Mouse (Mus musculus): ENCODE data around the gene Lrpap1. TPM values are rescaled to one million over a fixed set of nuclear protein-coding genes. Genes with fewer than 3 reads are reported as not detected.

Lrpap1 gene
- total and polyA plus RNA-seq, 3 experiments = 22.9 to 43.7 (median 39.6) TPM

DNA sequence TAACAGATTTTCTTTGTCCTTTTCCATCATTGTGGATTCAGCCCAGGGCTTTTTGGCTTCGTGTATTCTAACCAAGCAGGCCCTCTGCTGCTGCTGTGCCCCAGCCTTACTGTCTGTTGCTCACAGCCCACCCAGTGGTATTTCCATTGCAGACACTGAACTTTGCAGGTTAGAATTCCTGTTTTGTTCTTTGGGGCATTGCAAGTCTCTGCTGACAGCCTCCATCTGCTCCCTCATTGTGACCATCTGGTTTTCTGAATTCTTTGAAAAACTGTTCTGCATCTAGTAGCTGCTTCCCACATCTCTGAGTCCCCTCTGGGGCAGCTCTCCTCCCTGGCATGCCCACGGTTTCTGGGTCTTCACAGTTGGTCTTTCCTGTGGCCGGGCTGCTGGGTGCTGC, 35.8 kb upstream of the Lrpap1 start:
- Histone ChIP-seq H3K4me3 (replicated peaks in 1 of 3; ENCODE audit: low read depth in 2 of 3, low read length in 2 of 3, poor library complexity in 1 of 3) (no peak overlapping the region), H3K79me2 (replicated peaks; ENCODE audit: control insufficient read depth, extremely low read depth, insufficient read depth, poor library complexity, severe bottlenecking) (no peaks in the 10 kb centered on the region), H3K27me3 (replicated peaks) (peaks cover 77% of the 10 kb centered on the region), H3K4me2 (ENCODE audit: insufficient read depth, low read depth, poor library complexity, severe bottlenecking) (no peak overlapping the region), H3K9ac (ENCODE audit: insufficient read depth, low read depth) (no peak overlapping the region), H3K9me3 (replicated peaks; ENCODE audit: low read length) (no peaks in the 10 kb centered on the region), H3K27ac (ENCODE audit: insufficient read depth, low read depth) (no peak overlapping the region), H3K4me1 (ENCODE audit: control insufficient read depth in 1 of 2, insufficient read depth in 2 of 2) (peaks cover 0 to 3% of the 10 kb centered on the region in 2 experiments; a peak in 2 of 4 replicates), H3K36me3 (replicated peaks in 1 of 2; ENCODE audit: control insufficient read depth in 1 of 2, insufficient read depth in 1 of 2, low read length in 1 of 2) (no peaks in the 10 kb centered on the region)
- dilution Hi-C loops (cut with MboI; ENCODE audit: extremely low pct_ligation_motif_present, extremely low pct_unique_long_range_greater_than_20kb, low sequenced_read_pairs) = no loop called here
- DNase-seq (ENCODE audit: extremely low read depth) = no peak
- TF ChIP-seq ZC3H11A (IDR thresholded peaks at IDR 0.05; ENCODE audit: low read depth, low read length) = no peak
- TF ChIP-seq POLR2A (IDR thresholded peaks at IDR 0.05; ENCODE audit: low read depth, low read length) = no peak
- no peak for TF ChIP-seq MEF2A (IDR thresholded peaks at IDR 0.05; ENCODE audit: borderline replicate concordance, low read depth, low read length)
- no peak for TF ChIP-seq USF2 (conservative IDR thresholded peaks at IDR 0.05; ENCODE audit: low read depth, low read length)
- no peak for TF ChIP-seq ZMIZ1 (IDR thresholded peaks at IDR 0.05; ENCODE audit: low read depth, low read length)
- TF ChIP-seq ZKSCAN1 (IDR thresholded peaks at IDR 0.05; ENCODE audit: borderline replicate concordance, low read depth, low read length) = no peak
- TF ChIP-seq SMC3 (IDR thresholded peaks at IDR 0.05; ENCODE audit: low read depth, low read length) = no peak
- no peak for TF ChIP-seq RCOR1 (conservative IDR thresholded peaks at IDR 0.05; ENCODE audit: low read depth, low read length)
- no peak for TF ChIP-seq CTCF (conservative IDR thresholded peaks at IDR 0.05 in 1 of 2, IDR thresholded peaks at IDR 0.05 in 1 of 2; ENCODE audit: low read depth in 2 of 2, low read length in 2 of 2)
- TF ChIP-seq HCFC1 (IDR thresholded peaks at IDR 0.05; ENCODE audit: low read depth, low read length) = no peak
- no peak for TF ChIP-seq NELFE (IDR thresholded peaks at IDR 0.05; ENCODE audit: low read depth, low read length)
- TF ChIP-seq TCF12 (IDR thresholded peaks at IDR 0.05; ENCODE audit: low read depth, low read length) = no peak
- no peak for TF ChIP-seq JUND (conservative IDR thresholded peaks at IDR 0.05; ENCODE audit: low read depth, low read length)
- no peak for TF ChIP-seq JUN (IDR thresholded peaks at IDR 0.05; ENCODE audit: insufficient read depth, low read depth, low read length)
- no peak for TF ChIP-seq MXI1 (IDR thresholded peaks at IDR 0.05; ENCODE audit: low read depth, low read length)
- TF ChIP-seq POLR2AphosphoS2 (IDR thresholded peaks at IDR 0.05; ENCODE audit: low read depth, low read length) = no peak
- TF ChIP-seq ELF1 (IDR thresholded peaks at IDR 0.05; ENCODE audit: low read depth, low read length) = no peak
- TF ChIP-seq BHLHE40 (IDR thresholded peaks at IDR 0.05; ENCODE audit: low read depth, low read length) = no peak
- no peak for TF ChIP-seq UBTF (IDR thresholded peaks at IDR 0.05; ENCODE audit: low read depth, low read length)
- in situ Hi-C loops (cut with MboI; ENCODE audit: low pct_ligation_motif_present, low pct_unique_long_range_greater_than_20kb, low sequenced_read_pairs) = no loop called here

DNA sequence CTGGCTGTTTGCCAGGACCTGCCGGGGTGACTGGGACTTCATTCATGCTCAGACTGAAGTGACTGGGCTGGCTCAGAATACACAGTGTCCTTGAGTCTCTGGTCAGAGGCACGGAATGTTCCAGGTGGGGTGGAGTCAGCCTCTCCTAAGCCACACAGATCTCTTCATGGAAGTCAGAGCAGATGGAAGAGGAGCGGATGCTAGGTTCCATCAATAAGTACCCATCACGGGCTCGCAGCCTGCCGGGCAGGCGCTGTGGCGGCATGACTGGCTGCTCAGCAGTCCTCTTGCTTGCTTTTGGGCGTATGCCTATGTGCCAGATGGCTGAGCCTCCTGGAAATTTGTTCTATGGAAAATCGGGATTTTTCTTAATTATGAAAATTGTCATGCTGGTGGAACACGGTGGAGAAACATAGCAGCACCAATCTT, 32.6 kb upstream of the Lrpap1 start:
- H3K4me2 ChIP-seq (ENCODE audit: insufficient read depth, low read depth, poor library complexity, severe bottlenecking) = no peak overlapping the region
- H3K4me1 ChIP-seq (ENCODE audit: control insufficient read depth in 1 of 2, insufficient read depth in 2 of 2) = peaks cover 0 to 3% of the 10 kb centered on the region in 2 experiments; a peak in 2 of 4 replicates
- no peaks in the 10 kb centered on the region for H3K36me3 ChIP-seq (replicated peaks in 1 of 2; ENCODE audit: control insufficient read depth in 1 of 2, insufficient read depth in 1 of 2, low read length in 1 of 2)
- in situ Hi-C loops (cut with MboI; ENCODE audit: low pct_ligation_motif_present, low pct_unique_long_range_greater_than_20kb, low sequenced_read_pairs) (no loop called here), dilution Hi-C loops (cut with MboI; ENCODE audit: extremely low pct_ligation_motif_present, extremely low pct_unique_long_range_greater_than_20kb, low sequenced_read_pairs) (no loop called here)
- TF ChIP-seq ZKSCAN1 (IDR thresholded peaks at IDR 0.05; ENCODE audit: borderline replicate concordance, low read depth, low read length) (no peak), BHLHE40 (IDR thresholded peaks at IDR 0.05; ENCODE audit: low read depth, low read length) (no peak), ZMIZ1 (IDR thresholded peaks at IDR 0.05; ENCODE audit: low read depth, low read length) (no peak), MAZ (IDR thresholded peaks at IDR 0.05; ENCODE audit: low read depth, low read length) (no peak), EP300 (IDR thresholded peaks at IDR 0.05; ENCODE audit: low read length) (no peak), E2F4 (IDR thresholded peaks at IDR 0.05; ENCODE audit: insufficient replicate concordance, low read depth, low read length) (no peak), CTCF (conservative IDR thresholded peaks at IDR 0.05 in 1 of 2, IDR thresholded peaks at IDR 0.05 in 1 of 2; ENCODE audit: low read depth in 2 of 2, low read length in 2 of 2) (no peak), CHD1 (IDR thresholded peaks at IDR 0.05; ENCODE audit: low read depth, low read length) (no peak), MEF2A (IDR thresholded peaks at IDR 0.05; ENCODE audit: borderline replicate concordance, low read depth, low read length) (no peak), MYC (IDR thresholded peaks at IDR 0.05; ENCODE audit: low read depth, low read length) (no peak), POLR2A (IDR thresholded peaks at IDR 0.05; ENCODE audit: low read depth, low read length) (no peak)
- H3K4me3 ChIP-seq (replicated peaks in 1 of 3; ENCODE audit: low read depth in 2 of 3, low read length in 2 of 3, poor library complexity in 1 of 3) = no peak overlapping the region
- peaks cover 77% of the 10 kb centered on the region for H3K27me3 ChIP-seq (replicated peaks)
- H3K27ac ChIP-seq (ENCODE audit: insufficient read depth, low read depth) = no peak overlapping the region
- H3K9ac ChIP-seq (ENCODE audit: insufficient read depth, low read depth) = no peak overlapping the region
- no peak for DNase-seq (ENCODE audit: extremely low read depth)
- no peaks in the 10 kb centered on the region for H3K79me2 ChIP-seq (replicated peaks; ENCODE audit: control insufficient read depth, extremely low read depth, insufficient read depth, poor library complexity, severe bottlenecking)
- H3K9me3 ChIP-seq (replicated peaks; ENCODE audit: low read length) = no peaks in the 10 kb centered on the region
